Mouse (Mus musculus): ENCODE data around the gene Pde6d. TPM values are rescaled to one million over a fixed set of nuclear protein-coding genes. Genes with fewer than 3 reads are reported as not detected.

Gene Pde6d
- total RNA-seq, 2 experiments from 2014 or later: 54.1 to 59.4 TPM

DNA sequence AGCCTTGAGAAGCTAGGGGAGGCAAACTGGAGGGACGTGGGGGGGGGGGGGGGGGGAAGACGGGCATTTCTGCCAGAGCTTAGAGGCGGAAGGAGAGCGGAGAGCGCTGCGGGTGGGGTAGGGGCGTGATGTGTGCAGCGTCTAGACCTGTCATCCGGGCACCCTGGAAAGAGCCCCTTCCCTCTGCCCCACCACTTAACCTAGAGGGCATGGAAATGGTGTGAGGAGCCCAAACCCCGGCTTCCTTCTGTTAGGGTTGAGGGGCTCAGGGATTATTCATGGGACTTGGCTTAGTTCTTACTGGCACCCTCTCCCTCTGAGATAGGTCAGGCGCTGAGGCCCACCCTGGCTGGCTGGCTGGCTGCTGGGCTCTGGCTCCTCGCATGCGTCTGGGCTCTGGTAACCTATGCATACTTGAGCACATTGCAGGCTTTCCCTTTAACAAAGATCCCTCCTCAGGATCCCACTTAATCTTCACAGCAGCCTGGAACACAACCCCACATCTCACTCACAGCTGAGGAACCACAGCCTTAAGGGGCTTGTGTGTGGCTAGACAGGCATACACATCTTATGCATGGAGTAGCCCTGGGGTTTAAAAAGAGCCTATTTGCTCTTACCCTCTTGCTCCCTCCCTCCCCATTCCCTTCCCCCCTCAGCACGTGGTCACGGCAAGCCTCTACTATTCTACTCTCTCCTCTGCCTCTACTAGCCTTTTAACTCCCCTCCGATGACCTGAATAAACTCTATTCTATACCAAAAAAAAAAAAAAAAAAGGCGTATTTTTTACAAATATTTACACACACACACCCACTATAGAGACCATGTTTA is 80.0 kb downstream of the Pde6d start:
- no peak for DNase-seq

DNA sequence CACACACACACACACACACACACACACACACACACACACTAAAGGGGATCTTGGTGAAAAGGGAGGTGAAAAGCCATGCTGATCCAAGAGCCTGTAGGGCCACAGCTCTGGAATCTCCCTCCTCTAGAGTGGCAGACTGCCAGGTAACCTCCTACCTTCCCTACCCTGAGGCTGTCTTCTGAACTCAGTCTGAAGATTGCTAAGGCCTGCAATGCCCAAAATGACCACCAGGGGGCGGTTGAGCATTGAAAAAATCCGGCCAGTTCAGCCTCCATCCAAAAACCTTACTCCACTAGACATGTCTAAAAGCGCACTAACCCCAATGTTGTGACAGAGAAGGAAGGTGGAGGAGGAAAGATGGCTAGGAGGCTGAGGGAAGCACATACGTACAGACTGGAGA is 80.9 kb downstream of the Pde6d start:
- DNase-seq: peak; percentile 91 to 93

GRCm38 (mm10) chr1:86501114-86501532 is 81.3 kb downstream of the Pde6d start:
- peak; percentile 84 for DNase-seq

GRCm38 (mm10) chr1:86500681-86501080 is 81.7 kb downstream of the Pde6d start:
- no peak for DNase-seq

GRCm38 (mm10) chr1:86499903-86500302 is 82.5 kb downstream of the Pde6d start:
- DNase-seq: peak in 1 of 2 experiments; percentile 59

- no peak for DNase-seq
Observed at GRCm38 (mm10) chr1:86498611-86499010, 83.8 kb downstream of the Pde6d start.

GRCm38 (mm10) chr1:86497986-86498385 is 84.4 kb downstream of the Pde6d start:
- no peak for DNase-seq

GRCm38 (mm10) chr1:86497361-86497760 is 85.1 kb downstream of the Pde6d start:
- DNase-seq: no peak

DNA sequence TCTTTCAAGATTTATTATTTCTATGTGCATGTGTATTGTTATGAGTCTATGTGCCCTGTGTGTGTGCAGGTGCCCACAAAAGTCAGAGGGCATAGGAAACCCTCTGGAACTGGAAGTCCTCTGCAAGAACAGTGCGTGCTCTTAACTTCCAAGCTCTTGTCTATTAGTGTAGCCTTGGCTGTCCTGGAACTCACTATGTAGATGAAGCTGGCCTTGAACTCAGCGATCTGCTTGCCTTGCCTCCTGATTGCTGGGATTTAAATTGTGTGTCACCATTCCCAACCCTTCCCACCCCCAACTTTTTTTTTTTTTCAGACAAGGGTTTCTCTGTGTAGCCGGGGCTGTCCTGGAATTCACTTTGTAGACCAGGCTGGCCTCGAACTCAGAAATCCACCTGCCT is 86.1 kb downstream of the Pde6d start:
- no peak for DNase-seq

DNA sequence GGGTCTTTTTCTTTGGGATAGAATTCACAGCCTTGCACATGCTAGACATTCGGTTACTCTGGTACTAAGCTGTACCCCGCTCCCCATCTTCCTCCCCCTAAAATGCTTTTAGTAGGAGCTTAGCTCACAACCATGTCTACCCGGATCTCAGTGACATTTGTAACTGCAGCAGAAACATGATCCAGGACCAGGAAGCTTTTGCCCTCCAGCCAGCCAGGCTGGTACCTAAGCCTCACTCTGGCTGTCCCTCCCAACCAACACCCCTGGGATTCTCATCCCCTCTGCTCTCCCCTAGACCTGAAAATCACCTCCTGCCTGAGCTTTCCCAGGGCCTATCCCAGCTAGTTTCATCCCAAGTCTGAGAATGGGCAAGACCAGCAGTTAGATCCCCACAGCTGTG is 88.6 kb downstream of the Pde6d start:
- DNase-seq: no peak

Other genes starting within 250 kb of the Pde6d start
- gene Ncl, start 223.2 kb downstream of the Pde6d start, total RNA-seq (2021): 100 to 1,000 TPM; 136 to 137 TPM
- not detected for gene Nmur1, start 156.4 kb downstream of the Pde6d start, total RNA-seq (2021)
- gene Tex44, start 156.3 kb downstream of the Pde6d start, total RNA-seq (2021): not detected
- 100 to 1,000 TPM; 507 to 508 TPM for gene Ptma, start 55.9 kb downstream of the Pde6d start, total RNA-seq (2021)
- 10 to 100 TPM; 19.4 to 22.0 TPM for gene Cops7b, start 275 bp upstream of the Pde6d start, total RNA-seq (2021)
- 1 to 10 TPM; 7.1 to 8.0 TPM for gene Nppc, start 87.9 kb upstream of the Pde6d start, total RNA-seq (2021)
- 10 to 100 TPM; 23.0 to 26.2 TPM for gene Dis3l2, start 121.2 kb upstream of the Pde6d start, total RNA-seq (2021)